Mouse (Mus musculus): ENCODE data around the gene Dctn2.

GRCm38 (mm10) chr10:127225732-127226131, 40.4 kb upstream of the Dctn2 start:
- no peak for TF ChIP-seq CTCF (IDR thresholded peaks at IDR 0.05; ENCODE audit: control insufficient read depth, insufficient read depth, low read length)
- TF ChIP-seq POLR2A (IDR thresholded peaks at IDR 0.05; ENCODE audit: borderline replicate concordance, control insufficient read depth, low read depth, low read length) = no peak

Data from bone marrow, adult 2 months (tissue).